Mouse (Mus musculus): ENCODE results near the gene Gm4498. TPM values are rescaled to one million over a fixed set of nuclear protein-coding genes. Genes with fewer than 3 reads are reported as not detected.
"Not testable (repeated sequence)": the region's sequence is repeated elsewhere in the genome, so short reads cannot be mapped to it uniquely, and the experiment has no call there.

The Gm4498 gene
- not detected in 2 replicates for polyA plus RNA-seq (2014; fragmentation: Nextera tagmentation; extraction: Ambion mirVana)

DNA sequence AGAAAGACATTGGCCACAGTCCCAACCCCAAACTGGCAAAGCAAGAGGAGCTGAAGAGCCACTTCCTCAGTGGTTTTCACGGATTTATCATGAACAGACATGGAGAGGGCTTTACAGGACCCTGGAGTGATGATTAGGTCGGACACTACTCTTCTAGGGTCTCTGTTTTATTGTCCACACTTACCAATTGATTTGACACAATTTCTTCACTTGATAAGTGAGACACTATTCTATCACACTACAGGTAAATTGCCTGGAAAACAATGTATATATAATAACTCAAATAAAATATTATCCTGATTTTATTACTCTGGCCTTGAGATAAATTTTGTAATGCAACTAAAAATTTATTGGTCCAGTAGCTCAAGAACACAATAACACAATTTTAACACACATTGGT is at the start of gene Gm4498:
Gene Gm4498, minus strand, starts transcription at position 101 of the 400 bp plus-strand sequence.
- not testable (repeated sequence) for H3K9me3 ChIP-seq (ENCODE audit: control insufficient read depth, low read length); H3K9ac ChIP-seq (ENCODE audit: low read length); H3K4me2 ChIP-seq; H3K27me3 ChIP-seq (ENCODE audit: control insufficient read depth, insufficient read depth, low read length); H3K27ac ChIP-seq (ENCODE audit: low read depth, low read length); ATAC-seq (ENCODE audit: low FRiP score); H3K4me1 ChIP-seq (ENCODE audit: control insufficient read depth, insufficient read depth, low read length); DNase-seq (ENCODE audit: low spot score, missing footprints); H3K4me3 ChIP-seq (ENCODE audit: low read depth, low read length); H3K36me3 ChIP-seq (ENCODE audit: control insufficient read depth, insufficient read depth, low read length)
- WGBS = no CpG with 5 or more reads among the region's 2 CpGs

DNA sequence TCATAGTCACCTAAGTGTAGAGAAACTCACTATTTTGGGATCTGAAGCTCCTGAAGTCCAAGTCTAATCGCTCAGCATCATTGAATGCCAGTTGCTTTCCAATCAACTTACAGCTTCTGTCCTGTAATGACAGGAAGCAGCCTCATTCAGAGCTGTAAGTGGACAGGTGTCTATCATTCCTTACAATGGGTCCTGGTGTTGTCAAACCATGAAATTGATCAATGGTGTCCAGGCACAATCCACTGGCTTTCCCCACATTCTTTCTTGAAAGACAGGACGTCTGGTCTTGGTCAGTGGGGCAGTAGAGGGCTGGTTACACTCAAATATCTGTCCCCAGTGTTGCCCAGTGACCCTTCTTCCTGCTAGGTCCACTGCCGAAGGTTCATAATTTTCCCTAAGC is 29.1 kb upstream of the Gm4498 start, which contains the start of gene Gm5890:
Gene Gm5890, minus strand, starts transcription at position 101 of the 400 bp plus-strand sequence.
- not testable (repeated sequence) for DNase-seq (ENCODE audit: low spot score, missing footprints); H3K9me3 ChIP-seq (ENCODE audit: control insufficient read depth, low read length); H3K4me1 ChIP-seq (ENCODE audit: control insufficient read depth, insufficient read depth, low read length); H3K4me3 ChIP-seq (ENCODE audit: low read depth, low read length); H3K27me3 ChIP-seq (ENCODE audit: control insufficient read depth, insufficient read depth, low read length); H3K27ac ChIP-seq (ENCODE audit: low read depth, low read length); ATAC-seq (ENCODE audit: low FRiP score); H3K9ac ChIP-seq (ENCODE audit: low read length); H3K36me3 ChIP-seq (ENCODE audit: control insufficient read depth, insufficient read depth, low read length); H3K4me2 ChIP-seq
- WGBS = no CpG with 5 or more reads among the region's 3 CpGs

GRCm38 (mm10) chr7:20205507-20205906 is 28.1 kb downstream of the Gm4498 start, which contains the start of gene Gm6164:
Gm6164 (minus strand) TSS chr7:20205607.
- not testable (repeated sequence) for H3K27me3 ChIP-seq (ENCODE audit: control insufficient read depth, insufficient read depth, low read length); DNase-seq (ENCODE audit: low spot score, missing footprints); H3K36me3 ChIP-seq (ENCODE audit: control insufficient read depth, insufficient read depth, low read length); H3K4me3 ChIP-seq (ENCODE audit: low read depth, low read length); H3K9me3 ChIP-seq (ENCODE audit: control insufficient read depth, low read length); H3K27ac ChIP-seq (ENCODE audit: low read depth, low read length); H3K9ac ChIP-seq (ENCODE audit: low read length); ATAC-seq (ENCODE audit: low FRiP score); H3K4me2 ChIP-seq; H3K4me1 ChIP-seq (ENCODE audit: control insufficient read depth, insufficient read depth, low read length)
- no CpG with 5 or more reads among the region's 2 CpGs for WGBS

DNA sequence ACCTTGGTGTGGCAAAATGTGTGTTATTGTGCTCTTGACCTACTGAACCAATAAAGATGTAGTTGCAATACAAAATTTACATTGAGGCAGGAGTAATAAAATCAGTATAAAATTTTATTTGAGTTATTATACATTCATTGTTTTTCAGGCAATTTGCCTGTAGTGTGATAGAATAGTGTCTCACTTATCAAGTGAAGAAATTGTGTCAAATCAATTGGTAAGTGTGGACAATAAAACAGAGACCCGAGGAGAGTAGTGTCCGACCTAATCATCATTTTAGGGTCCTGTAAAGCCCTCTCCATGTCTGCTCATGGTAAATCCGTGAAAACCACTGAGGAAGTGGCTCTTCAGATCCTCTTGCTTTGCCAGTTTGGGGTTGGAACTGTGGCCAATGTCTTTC is 40.2 kb downstream of the Gm4498 start, which contains the start of gene Vmn1r95:
Gene Vmn1r95, plus strand, starts transcription at position 301 of the 400 bp plus-strand sequence.
- not testable (repeated sequence) for ATAC-seq (ENCODE audit: low FRiP score); H3K4me2 ChIP-seq; H3K27me3 ChIP-seq (ENCODE audit: control insufficient read depth, insufficient read depth, low read length); H3K9ac ChIP-seq (ENCODE audit: low read length); H3K9me3 ChIP-seq (ENCODE audit: control insufficient read depth, low read length); H3K27ac ChIP-seq (ENCODE audit: low read depth, low read length); DNase-seq (ENCODE audit: low spot score, missing footprints); H3K4me1 ChIP-seq (ENCODE audit: control insufficient read depth, insufficient read depth, low read length); H3K4me3 ChIP-seq (ENCODE audit: low read depth, low read length); H3K36me3 ChIP-seq (ENCODE audit: control insufficient read depth, insufficient read depth, low read length)
- no CpG with 5 or more reads among the region's 3 CpGs for WGBS

Other genes with a start within 250 kb of the Gm4498 start
- not detected in 2 replicates for gene Nlrp9b, start 242.4 kb downstream of the Gm4498 start, polyA plus RNA-seq (2014; fragmentation: Nextera tagmentation; extraction: Ambion mirVana)
- not detected in 2 replicates for gene Vmn1r91, start 134.1 kb downstream of the Gm4498 start, polyA plus RNA-seq (2014; fragmentation: Nextera tagmentation; extraction: Ambion mirVana)
- not detected in 2 replicates for gene Gm16442, start 111.2 kb downstream of the Gm4498 start, polyA plus RNA-seq (2014; fragmentation: Nextera tagmentation; extraction: Ambion mirVana)
- gene Vmn1r93, start 94.7 kb downstream of the Gm4498 start, polyA plus RNA-seq (2014; fragmentation: Nextera tagmentation; extraction: Ambion mirVana) = not detected in 2 replicates
- gene Vmn1r94, start 65.5 kb downstream of the Gm4498 start, polyA plus RNA-seq (2014; fragmentation: Nextera tagmentation; extraction: Ambion mirVana) = not detected in 2 replicates
- gene Vmn1r95, start 40.1 kb downstream of the Gm4498 start, polyA plus RNA-seq (2014; fragmentation: Nextera tagmentation; extraction: Ambion mirVana) = not detected in 2 replicates
- gene Gm6164, start 28.2 kb downstream of the Gm4498 start, polyA plus RNA-seq (2014; fragmentation: Nextera tagmentation; extraction: Ambion mirVana) = not detected in 2 replicates
- not detected in 2 replicates for gene Gm5890, start 29.0 kb upstream of the Gm4498 start, polyA plus RNA-seq (2014; fragmentation: Nextera tagmentation; extraction: Ambion mirVana)
- not detected in 2 replicates for gene Gm4133, start 100.2 kb upstream of the Gm4498 start, polyA plus RNA-seq (2014; fragmentation: Nextera tagmentation; extraction: Ambion mirVana)
- gene Gm5728, start 141.6 kb upstream of the Gm4498 start, polyA plus RNA-seq (2014; fragmentation: Nextera tagmentation; extraction: Ambion mirVana) = not detected in 2 replicates
- gene Vmn1r100, start 184.1 kb upstream of the Gm4498 start, polyA plus RNA-seq (2014; fragmentation: Nextera tagmentation; extraction: Ambion mirVana) = not detected in 2 replicates
- gene Vmn1r101, start 208.8 kb upstream of the Gm4498 start, polyA plus RNA-seq (2014; fragmentation: Nextera tagmentation; extraction: Ambion mirVana) = not detected in 2 replicates
- gene Gm10670, start 241.1 kb upstream of the Gm4498 start, polyA plus RNA-seq (2014; fragmentation: Nextera tagmentation; extraction: Ambion mirVana) = not detected in 2 replicates

Data from midbrain, embryonic 11.5 days (tissue).